Mouse (Mus musculus) neural tube, embryonic 15.5 days (tissue): ENCODE measurements around the gene Dffa. TPM values are rescaled to one million over a fixed set of nuclear protein-coding genes. Genes with fewer than 3 reads are reported as not detected.
A peak's percentile ranks its signal among the peaks of the same experiment; 100 is the strongest.

Experiments
- ATAC-seq: fragments of 200-750 bp; cut with Nextera tagmentation; 2 replicates; pipeline ENCODE4 v1.8.0; 2017; ENCODE audit warnings: mild to moderate bottlenecking, moderate TSS enrichment, moderate library complexity; ENCODE audit not compliant: low FRiP score
- H3K27ac ChIP-seq: fragments of 300-500 bp; sonication (generic); replicated peaks from 2 replicates; pipeline ENCODE4 v1.5.1; 2015; ENCODE audit warnings: mild to moderate bottlenecking, inconsistent platforms
- H3K27me3 ChIP-seq: fragments of 300-500 bp; sonication (generic); replicated peaks from 2 replicates; pipeline ENCODE4 v1.6.1; 2015; ENCODE audit warnings: inconsistent platforms
- H3K36me3 ChIP-seq: fragments of 300-500 bp; sonication (generic); 2 replicates; pipeline ENCODE4 v1.6.1; 2015; ENCODE audit warnings: inconsistent platforms
- H3K4me1 ChIP-seq: fragments of 300-500 bp; sonication (generic); 2 replicates; pipeline ENCODE4 v1.6.1; 2015; ENCODE audit warnings: inconsistent platforms
- H3K4me2 ChIP-seq: fragments of 300-500 bp; sonication (generic); 2 replicates; pipeline ENCODE4 v1.6.1; 2015; ENCODE audit warnings: inconsistent platforms, mild to moderate bottlenecking, moderate library complexity
- H3K4me3 ChIP-seq: fragments of 300-500 bp; sonication (generic); replicated peaks from 2 replicates; pipeline ENCODE4 v1.5.1; 2015; ENCODE audit warnings: mild to moderate bottlenecking, inconsistent platforms
- H3K9ac ChIP-seq: fragments of 300-500 bp; sonication (generic); replicated peaks from 2 replicates; pipeline ENCODE4 v1.6.1; 2015; ENCODE audit warnings: mild to moderate bottlenecking, inconsistent platforms
- H3K9me3 ChIP-seq: fragments of 300-500 bp; sonication (generic); replicated peaks from 2 replicates; pipeline ENCODE4 v1.6.1; 2016; ENCODE audit warnings: inconsistent platforms
- WGBS: fragments of 180-500 bp; shearing (Covaris S2); methylation state at CpG from one replicate; pipeline ENCODE4 v1.1.7; 2015; ENCODE audit warnings: mixed read lengths; 5-methylcytosine and 5-hydroxymethylcytosine counted together
- polyA plus RNA-seq: library from polyadenylated mRNA; unstranded; fragments of >200 nt; fragmentation: Nextera tagmentation; extraction: Ambion mirVana; gene quantifications from 2 replicates; pipeline ENCODE4 v1.2.1, GENCODE M21; 2015

Dffa gene
- polyA plus RNA-seq, 1 experiment from 2014 or later = 28.1 TPM

DNA sequence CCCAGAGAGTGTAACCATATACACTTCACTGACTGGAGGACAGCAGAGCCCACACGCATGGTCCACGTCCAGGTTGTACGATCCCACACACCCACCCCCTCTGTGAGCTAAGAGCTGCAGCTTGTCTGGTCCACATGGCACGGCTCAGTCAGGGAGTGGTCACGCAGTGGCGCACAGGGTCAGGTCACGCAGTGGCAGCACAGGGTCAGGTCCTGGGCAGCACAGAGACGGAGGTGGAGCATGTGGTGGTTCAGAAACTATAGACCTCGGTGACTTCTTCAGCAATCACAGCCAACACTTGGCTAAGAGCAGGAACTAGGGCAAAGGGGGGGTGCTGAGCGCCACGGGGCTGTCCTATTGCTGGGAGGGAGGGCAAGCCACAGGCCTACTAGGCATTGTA lies 46.3 kb downstream of the Dffa start:
- Histone ChIP-seq H3K4me2 (no peak overlapping the region), H3K36me3 (peaks cover 62% of the 10 kb centered on the region), H3K4me3 (no peak overlapping the region), H3K4me1 (no peaks in the 10 kb centered on the region), H3K9me3 (no peaks in the 10 kb centered on the region), H3K27ac (0 out of 2 replicates have a peak overlapping the region, but pooled peaks have one; percentile 23), H3K27me3 (no peaks in the 10 kb centered on the region), H3K9ac (no peak overlapping the region)
- ATAC-seq = no peak
- WGBS = 84% methylated on average over 11 of the region's 11 CpGs

DNA sequence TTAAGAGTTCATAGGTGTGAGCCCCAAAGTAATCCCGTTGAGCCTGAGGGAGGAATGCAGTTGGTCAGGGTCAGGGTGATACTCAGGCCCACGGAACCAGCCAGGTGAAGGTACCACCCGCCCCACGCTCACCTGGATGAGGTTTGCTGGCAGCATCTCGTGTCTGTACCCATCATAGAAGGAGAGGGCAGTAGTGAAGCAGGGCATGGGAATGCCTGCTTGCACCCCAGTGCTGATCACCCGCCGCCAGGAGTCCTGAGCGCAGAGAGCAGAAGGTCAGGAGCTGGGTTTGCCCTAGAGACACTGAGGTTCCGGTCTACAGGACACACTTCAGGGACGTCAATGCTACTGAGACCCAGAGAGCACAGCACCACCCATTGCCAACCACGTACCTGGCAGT lies 46.8 kb downstream of the Dffa start:
- Histone ChIP-seq H3K4me3 (no peak overlapping the region), H3K4me2 (no peak overlapping the region), H3K9ac (no peak overlapping the region), H3K36me3 (peaks cover 66% of the 10 kb centered on the region), H3K27me3 (no peaks in the 10 kb centered on the region), H3K4me1 (no peaks in the 10 kb centered on the region), H3K27ac (no peak overlapping the region), H3K9me3 (no peaks in the 10 kb centered on the region)
- WGBS = 96% methylated on average over 11 of the region's 11 CpGs
- ATAC-seq = no peak

DNA sequence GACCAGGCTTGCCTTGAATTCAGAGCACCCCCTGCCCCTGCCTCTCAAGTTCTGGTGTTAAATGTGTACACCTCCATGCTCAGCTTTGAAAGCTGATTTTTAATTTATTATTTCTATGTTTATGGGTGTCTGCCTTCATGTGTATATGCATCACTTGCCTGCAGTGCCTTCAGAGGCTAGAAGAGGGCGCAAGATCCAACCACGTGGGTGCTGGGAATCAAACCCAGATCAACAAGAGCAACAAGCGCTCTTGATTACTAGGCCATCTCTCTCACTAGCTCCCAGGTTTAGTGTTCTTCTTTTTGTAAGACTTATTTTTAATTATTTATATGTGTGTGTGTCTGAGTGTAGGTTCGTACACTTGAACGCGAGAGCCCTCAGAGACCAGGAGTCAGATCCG lies 50.9 kb downstream of the Dffa start:
- Histone ChIP-seq H3K27me3 (no peaks in the 10 kb centered on the region), H3K9me3 (no peaks in the 10 kb centered on the region), H3K27ac (no peak overlapping the region), H3K36me3 (peaks cover 98% of the 10 kb centered on the region), H3K4me2 (no peak overlapping the region), H3K4me3 (no peak overlapping the region), H3K4me1 (no peaks in the 10 kb centered on the region), H3K9ac (no peak overlapping the region)
- WGBS = 98% methylated on average over 7 of the region's 7 CpGs
- ATAC-seq = no peak

DNA sequence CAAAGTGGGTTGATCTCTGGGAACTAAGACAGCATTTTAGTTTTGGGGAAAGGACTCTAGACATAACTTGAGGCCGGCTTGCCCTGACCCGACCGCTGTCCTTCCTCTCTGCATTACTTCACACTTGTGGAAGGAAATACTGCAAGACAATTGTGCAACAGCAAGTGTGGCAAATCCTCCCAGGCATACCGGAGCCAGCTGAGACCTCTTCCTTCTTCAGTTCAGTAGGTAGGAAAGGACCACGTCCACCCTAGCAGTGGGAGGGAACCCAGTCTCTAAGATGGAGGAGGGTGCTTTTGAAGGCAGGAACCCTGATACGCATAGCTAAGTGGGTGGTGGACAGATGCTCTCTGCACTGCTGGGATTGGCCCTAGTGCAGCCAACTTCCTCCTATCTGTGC lies 51.8 kb downstream of the Dffa start:
- no peaks in the 10 kb centered on the region for H3K4me1 ChIP-seq
- H3K4me2 ChIP-seq = no peak overlapping the region
- ATAC-seq = no peak
- no peak overlapping the region for H3K27ac ChIP-seq
- no peak overlapping the region for H3K9ac ChIP-seq
- 95% methylated on average over 6 of the region's 6 CpGs for WGBS
- H3K4me3 ChIP-seq = no peak overlapping the region
- no peaks in the 10 kb centered on the region for H3K27me3 ChIP-seq
- H3K9me3 ChIP-seq = no peaks in the 10 kb centered on the region
- peaks cover 98% of the 10 kb centered on the region for H3K36me3 ChIP-seq

DNA sequence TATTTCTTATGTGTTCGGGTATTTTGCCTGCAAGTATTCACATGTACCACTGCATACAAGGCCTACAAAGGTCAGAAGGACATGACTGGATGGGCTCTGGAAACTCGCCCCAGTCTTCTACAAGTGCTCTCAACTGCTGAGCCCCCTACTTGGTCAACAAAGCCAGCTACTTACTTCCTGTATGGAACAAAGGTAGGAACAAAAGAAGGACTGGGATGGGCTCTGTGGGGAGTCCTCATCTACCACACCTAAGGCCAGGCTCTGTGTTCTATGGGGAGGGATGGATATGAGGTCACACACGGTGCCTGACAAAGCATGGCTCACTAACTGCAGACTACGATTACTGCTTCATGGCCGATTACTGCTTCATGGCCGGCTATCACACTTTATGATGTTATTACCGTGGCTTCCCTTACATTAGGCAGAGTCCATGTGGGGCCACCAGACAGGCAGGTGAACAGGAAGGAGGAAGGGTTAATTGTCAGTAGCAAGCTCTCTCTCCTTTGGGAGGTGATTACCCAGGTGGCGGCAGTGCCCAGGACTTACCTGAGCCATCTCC lies 53.5 kb downstream of the Dffa start:
- no peak for ATAC-seq
- Histone ChIP-seq H3K4me3 (no peak overlapping the region), H3K4me2 (no peak overlapping the region), H3K36me3 (peaks cover 96% of the 10 kb centered on the region), H3K9ac (no peak overlapping the region), H3K9me3 (no peaks in the 10 kb centered on the region), H3K27me3 (no peaks in the 10 kb centered on the region), H3K4me1 (no peaks in the 10 kb centered on the region), H3K27ac (no peak overlapping the region)
- 55% methylated on average over 8 of the region's 8 CpGs for WGBS

DNA sequence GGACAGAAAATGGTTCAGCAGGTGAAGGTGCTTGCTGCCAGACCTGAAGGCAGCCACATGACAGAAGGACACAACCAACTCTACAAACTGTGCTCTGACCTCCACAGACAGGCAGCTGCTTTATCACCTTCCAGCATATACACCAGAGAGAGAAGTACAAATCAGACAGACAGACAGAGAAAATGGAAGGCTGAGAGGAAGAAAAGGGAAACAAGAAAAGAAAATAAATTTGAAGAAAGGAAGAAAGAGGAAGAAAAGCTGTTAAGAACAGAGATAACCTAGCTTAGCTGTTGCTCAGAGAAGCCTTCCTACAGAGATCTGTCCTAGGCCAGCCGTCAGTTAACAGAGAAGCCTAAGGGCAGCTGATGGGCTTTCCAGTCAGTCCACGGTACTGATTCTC lies 55.3 kb downstream of the Dffa start:
- Histone ChIP-seq H3K9ac (no peak overlapping the region), H3K36me3 (peaks cover 85% of the 10 kb centered on the region), H3K27ac (no peak overlapping the region), H3K27me3 (no peaks in the 10 kb centered on the region), H3K4me3 (no peak overlapping the region), H3K4me1 (peaks cover 10% of the 10 kb centered on the region), H3K9me3 (no peaks in the 10 kb centered on the region), H3K4me2 (no peak overlapping the region)
- 88% methylated on average over 2 of the region's 2 CpGs for WGBS
- ATAC-seq = no peak

DNA sequence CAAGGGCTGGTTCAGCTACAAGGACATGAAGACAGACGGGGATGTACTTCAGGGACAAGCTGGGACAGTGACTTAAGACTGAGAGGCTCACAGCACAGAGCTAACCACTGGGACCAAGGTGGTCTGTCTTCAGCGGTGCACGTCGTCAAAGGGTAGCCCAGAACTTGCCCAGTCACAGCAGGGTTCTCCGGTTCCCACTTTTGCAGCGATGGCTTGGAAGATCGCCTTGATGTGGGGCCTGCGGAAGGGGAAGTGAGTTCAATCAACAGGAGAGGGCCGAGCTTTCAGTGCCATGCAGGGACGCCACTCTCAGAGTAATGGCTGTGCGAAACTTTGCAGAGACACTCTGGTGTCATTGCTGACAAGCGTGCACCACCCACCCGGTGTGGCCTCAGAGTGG lies 55.9 kb downstream of the Dffa start:
- peaks cover 16% of the 10 kb centered on the region for H3K4me1 ChIP-seq
- WGBS = 93% methylated on average over 13 of the region's 13 CpGs
- no peak overlapping the region for H3K9ac ChIP-seq
- H3K27me3 ChIP-seq = no peaks in the 10 kb centered on the region
- no peak overlapping the region for H3K27ac ChIP-seq
- no peak overlapping the region for H3K4me2 ChIP-seq
- peaks cover 78% of the 10 kb centered on the region for H3K36me3 ChIP-seq
- H3K4me3 ChIP-seq = no peak overlapping the region
- ATAC-seq = no peak
- no peaks in the 10 kb centered on the region for H3K9me3 ChIP-seq

DNA sequence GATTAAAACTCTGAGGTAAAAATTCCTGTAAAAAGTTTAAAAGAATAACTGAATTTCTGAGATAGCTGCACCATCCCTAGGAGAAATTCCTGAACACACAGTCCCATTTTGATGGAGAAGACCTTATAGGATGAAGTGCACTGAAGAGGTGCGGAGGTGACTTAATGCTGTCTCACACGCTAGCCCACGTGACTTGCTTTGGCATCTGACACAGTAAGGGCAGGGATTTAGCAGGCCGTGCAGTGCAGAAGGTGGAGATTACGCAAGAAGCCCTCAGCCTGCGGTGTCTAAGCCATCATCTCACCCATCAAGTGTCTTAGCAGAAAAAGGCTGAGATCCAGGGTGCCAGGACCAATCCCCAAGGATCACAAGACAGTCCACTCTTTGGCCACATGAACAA lies 57.2 kb downstream of the Dffa start:
- WGBS = 96% methylated on average over 6 of the region's 6 CpGs
- no peak for ATAC-seq
- peaks cover 66% of the 10 kb centered on the region for H3K36me3 ChIP-seq
- H3K9me3 ChIP-seq = no peaks in the 10 kb centered on the region
- no peak overlapping the region for H3K27ac ChIP-seq
- H3K9ac ChIP-seq = no peak overlapping the region
- H3K4me3 ChIP-seq = no peak overlapping the region
- H3K4me1 ChIP-seq = peaks cover 28% of the 10 kb centered on the region
- H3K4me2 ChIP-seq = no peak overlapping the region
- H3K27me3 ChIP-seq = no peaks in the 10 kb centered on the region

DNA sequence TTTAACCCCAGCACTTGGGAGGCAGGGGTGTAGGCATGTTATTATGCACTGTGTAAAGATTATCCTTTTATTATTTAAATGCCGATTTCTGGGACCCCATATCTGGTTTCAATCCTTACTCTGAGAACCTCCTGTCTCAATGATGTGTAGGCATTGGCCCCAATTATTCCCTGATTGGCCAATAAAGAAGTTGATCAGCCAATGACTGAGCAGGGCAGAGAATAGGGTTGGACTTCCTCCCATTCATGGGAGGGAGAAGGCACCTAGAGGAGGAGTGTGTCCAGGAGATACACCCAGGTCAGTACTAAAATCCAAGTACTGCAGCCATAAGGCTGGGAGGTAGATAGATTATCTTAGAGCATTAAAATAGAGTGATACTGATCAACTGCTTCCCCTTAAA lies 59.2 kb downstream of the Dffa start:
- H3K36me3 ChIP-seq = peaks cover 46% of the 10 kb centered on the region
- H3K4me3 ChIP-seq = no peak overlapping the region
- ATAC-seq = no peak
- H3K4me1 ChIP-seq = peaks cover 31% of the 10 kb centered on the region
- no peak overlapping the region for H3K9ac ChIP-seq
- no peaks in the 10 kb centered on the region for H3K9me3 ChIP-seq
- no peak overlapping the region for H3K4me2 ChIP-seq
- H3K27me3 ChIP-seq = no peaks in the 10 kb centered on the region
- H3K27ac ChIP-seq = no peak overlapping the region
- WGBS = 66% methylated on average over 1 of the region's 1 CpGs

DNA sequence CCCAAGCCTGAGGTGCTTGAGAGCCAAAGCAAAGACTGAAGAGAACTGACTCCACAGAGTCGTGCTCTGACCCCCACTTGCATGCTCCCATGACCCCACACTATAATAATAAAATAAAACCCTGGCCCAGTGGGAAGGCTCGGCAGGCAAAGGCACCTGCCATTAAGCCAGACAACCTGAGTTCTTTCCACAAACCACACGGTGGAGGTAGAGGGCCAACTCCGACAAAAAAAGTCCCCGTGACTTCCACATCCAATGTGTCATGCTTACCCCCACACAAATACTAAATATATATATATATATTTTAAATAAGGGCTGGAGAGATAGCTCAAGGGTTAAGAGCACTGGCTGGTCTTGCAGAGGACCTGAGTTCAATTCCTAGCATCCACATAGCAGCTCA lies 60.2 kb downstream of the Dffa start:
- no peak overlapping the region for H3K4me2 ChIP-seq
- peaks cover 31% of the 10 kb centered on the region for H3K4me1 ChIP-seq
- H3K9ac ChIP-seq = no peak overlapping the region
- H3K4me3 ChIP-seq = no peak overlapping the region
- ATAC-seq = no peak
- no peaks in the 10 kb centered on the region for H3K27me3 ChIP-seq
- no peak overlapping the region for H3K27ac ChIP-seq
- WGBS = 62% methylated on average over 5 of the region's 5 CpGs
- H3K36me3 ChIP-seq = peaks cover 36% of the 10 kb centered on the region
- H3K9me3 ChIP-seq = no peaks in the 10 kb centered on the region

DNA sequence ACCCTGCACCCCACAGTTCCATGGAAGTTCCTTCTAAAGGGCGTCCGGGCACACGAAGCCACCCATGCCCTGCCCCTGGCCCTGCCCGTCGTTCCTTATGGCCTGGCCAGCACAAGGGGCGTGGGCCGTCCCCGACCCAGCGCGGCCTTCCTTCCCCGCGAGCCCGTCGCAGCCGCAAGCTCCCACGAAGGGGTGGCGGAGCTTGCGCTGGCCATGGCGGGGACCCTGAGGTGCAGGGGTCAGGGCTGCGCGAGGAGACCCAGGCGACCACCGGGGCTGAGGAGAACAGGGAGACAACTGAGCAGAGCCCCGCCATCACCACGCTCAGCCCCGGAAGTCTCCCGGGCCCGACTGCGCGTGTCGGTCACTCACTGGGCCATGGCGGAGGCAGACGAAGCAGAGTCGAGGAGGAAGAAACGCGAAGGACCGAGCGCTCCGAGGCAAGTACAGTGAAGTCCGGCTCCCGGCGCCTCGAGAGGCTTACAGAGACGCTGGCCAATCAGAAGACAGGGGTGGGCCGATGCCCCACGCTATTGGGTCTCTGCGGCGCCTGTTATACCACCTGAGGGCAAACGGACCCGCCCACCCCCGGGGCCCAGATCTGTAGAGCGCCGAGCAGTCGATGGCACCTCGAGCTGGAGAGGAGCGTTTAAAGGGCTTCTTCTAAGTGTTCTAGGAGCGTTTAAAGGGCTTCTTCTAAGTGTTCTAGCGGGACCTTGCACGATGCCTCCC lies 62.4 kb downstream of the Dffa start, which contains the start of gene Pgd:
Pgd (minus strand) TSS at position 557 of the 732 bp plus-strand sequence.
- ATAC-seq = peak; percentile 99
- Histone ChIP-seq H3K9ac (peak within 1 kb of the TSS; percentile 65), H3K9me3 (no peaks in the 10 kb centered on the region), H3K27ac (peak within 1 kb of the TSS; percentile 81), H3K4me1 (peaks cover 31% of the 10 kb centered on the region), H3K4me3 (peak within 1 kb of the TSS; percentile 67), H3K4me2 (peak within 1 kb of the TSS; percentile 96), H3K27me3 (no peaks in the 10 kb centered on the region), H3K36me3 (peaks cover 14% of the 10 kb centered on the region; the same call in 1 of the 2 replicates)
- under 1% methylated on average over 55 of the region's 59 CpGs for WGBS

DNA sequence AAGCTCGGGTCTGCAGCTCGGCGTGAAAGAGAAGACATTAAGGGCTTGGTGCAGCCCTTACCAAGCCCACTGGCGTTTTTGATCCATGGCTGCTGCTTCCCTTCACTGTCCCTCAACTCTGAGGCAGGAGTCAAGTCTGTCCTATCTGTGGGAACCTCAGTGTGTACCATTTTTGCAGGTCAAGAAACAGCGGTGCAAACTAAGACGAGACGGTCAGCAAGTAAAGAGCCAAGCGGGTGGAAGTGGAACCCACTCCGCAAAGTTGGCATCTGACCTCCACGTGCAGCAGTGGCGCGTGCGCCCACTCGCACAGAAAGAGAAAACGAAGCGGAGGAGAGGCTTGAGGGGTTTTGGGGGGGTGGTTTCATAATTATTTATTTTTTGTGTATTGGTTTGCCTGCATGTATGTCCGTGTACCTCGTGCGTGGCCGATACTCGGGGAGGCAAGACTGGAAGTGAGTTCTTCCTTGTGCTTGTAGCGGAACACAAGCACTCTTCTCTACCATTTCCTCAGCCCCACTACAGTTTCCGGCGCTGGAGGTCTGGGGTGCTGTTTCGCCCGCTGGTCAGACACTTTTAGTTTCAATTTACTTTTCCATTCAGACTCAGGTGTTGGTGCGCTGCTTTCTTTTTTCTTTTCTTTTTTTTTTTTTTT lies 63.1 kb downstream of the Dffa start:
- peak overlapping the region; percentile 67 for H3K4me3 ChIP-seq
- 1% methylated on average over 27 of the region's 27 CpGs for WGBS
- H3K4me2 ChIP-seq = peak overlapping the region; percentile 96
- no peaks in the 10 kb centered on the region for H3K27me3 ChIP-seq
- H3K27ac ChIP-seq = peak overlapping the region; percentile 81
- H3K9me3 ChIP-seq = no peaks in the 10 kb centered on the region
- peaks cover 32% of the 10 kb centered on the region for H3K4me1 ChIP-seq
- 0 out of 2 replicates have a peak, but pooled peaks cover 10% of the 10 kb centered on the region for H3K36me3 ChIP-seq
- peak overlapping the region; percentile 41 for H3K9ac ChIP-seq
- ATAC-seq = peak; percentile 67
